Mouse (Mus musculus) E14TG2a.4 (cell line): ENCODE results near the gene Slc7a11.

Experiments
- H3K27me3 ChIP-seq: 2 replicates; pipeline ENCODE4 v1.6.1; 2014; ENCODE audit warnings: low read length, control low read depth; ENCODE audit not compliant: insufficient read depth
- H3K36me3 ChIP-seq: 2 replicates; pipeline ENCODE4 v1.6.1; 2014; ENCODE audit warnings: low read length, control low read depth; ENCODE audit not compliant: insufficient read depth
- H3K4me1 ChIP-seq: replicated peaks from 2 replicates; pipeline ENCODE4 v1.6.1; 2014; ENCODE audit warnings: low read depth, low read length, control low read depth
- H3K4me3 ChIP-seq: replicated peaks from 2 replicates; pipeline ENCODE4 v1.5.1; 2014; ENCODE audit warnings: mild to moderate bottlenecking, low read length
- H3K9me3 ChIP-seq: 2 replicates; pipeline ENCODE4 v1.6.1; 2014; ENCODE audit warnings: low read length, control low read depth
- CTCF ChIP-seq: conservative IDR thresholded peaks from 2 replicates; pipeline ENCODE4 v1.5.1; 2014; ENCODE audit warnings: low read length
- NANOG ChIP-seq: IDR thresholded peaks from 2 replicates; pipeline ENCODE4 v1.6.1; 2014; ENCODE audit warnings: borderline replicate concordance, low read length, mixed read lengths
- POU5F1 ChIP-seq: IDR thresholded peaks from 2 replicates; pipeline ENCODE4 v1.6.1; 2014; ENCODE audit warnings: low read length, borderline replicate concordance

Slc7a11 gene

GRCm38 (mm10) chr3:50344411-50344810 lies 99.0 kb downstream of the Slc7a11 start:
- H3K4me1 ChIP-seq, result no peaks in the 10 kb centered on the region
- H3K36me3 ChIP-seq, result no peaks in the 10 kb centered on the region
- no peaks in the 10 kb centered on the region for H3K9me3 ChIP-seq
- H3K27me3 ChIP-seq, result no peaks in the 10 kb centered on the region; the same call in 1 of the 2 replicates
- H3K4me3 ChIP-seq, result no peak overlapping the region
- no peak for TF ChIP-seq CTCF
- no peak for TF ChIP-seq POU5F1
- no peak for TF ChIP-seq NANOG

GRCm38 (mm10) chr3:50324524-50324923 lies 118.9 kb downstream of the Slc7a11 start:
- no peaks in the 10 kb centered on the region for H3K27me3 ChIP-seq
- peaks cover 4% of the 10 kb centered on the region; the same call in 1 of the 2 replicates for H3K9me3 ChIP-seq
- H3K4me3 ChIP-seq, result no peak overlapping the region
- 0 out of 2 replicates have a peak, but pooled peaks cover 4% of the 10 kb centered on the region for H3K4me1 ChIP-seq
- TF ChIP-seq POU5F1, result no peak
- no peak for TF ChIP-seq NANOG
- TF ChIP-seq CTCF, result no peak
- H3K36me3 ChIP-seq, result no peaks in the 10 kb centered on the region

- Histone ChIP-seq H3K4me1 (0 out of 2 replicates have a peak, but pooled peaks cover 4% of the 10 kb centered on the region), H3K4me3 (no peak overlapping the region), H3K27me3 (no peaks in the 10 kb centered on the region), H3K9me3 (peaks cover 4% of the 10 kb centered on the region; the same call in 1 of the 2 replicates), H3K36me3 (no peaks in the 10 kb centered on the region)
- TF ChIP-seq POU5F1, result no peak
- no peak for TF ChIP-seq CTCF
- no peak for TF ChIP-seq NANOG
Observed at GRCm38 (mm10) chr3:50323881-50324280, 119.5 kb downstream of the Slc7a11 start.

- H3K4me3 ChIP-seq, result no peak overlapping the region
- TF ChIP-seq POU5F1 (no peak), CTCF (no peak), NANOG (no peak)
- H3K36me3 ChIP-seq, result no peaks in the 10 kb centered on the region
- H3K9me3 ChIP-seq, result peaks cover 4% of the 10 kb centered on the region; the same call in 1 of the 2 replicates
- no peaks in the 10 kb centered on the region for H3K27me3 ChIP-seq
- 0 out of 2 replicates have a peak, but pooled peaks cover 4% of the 10 kb centered on the region for H3K4me1 ChIP-seq
Observed at GRCm38 (mm10) chr3:50320862-50321261, 122.6 kb downstream of the Slc7a11 start.

DNA sequence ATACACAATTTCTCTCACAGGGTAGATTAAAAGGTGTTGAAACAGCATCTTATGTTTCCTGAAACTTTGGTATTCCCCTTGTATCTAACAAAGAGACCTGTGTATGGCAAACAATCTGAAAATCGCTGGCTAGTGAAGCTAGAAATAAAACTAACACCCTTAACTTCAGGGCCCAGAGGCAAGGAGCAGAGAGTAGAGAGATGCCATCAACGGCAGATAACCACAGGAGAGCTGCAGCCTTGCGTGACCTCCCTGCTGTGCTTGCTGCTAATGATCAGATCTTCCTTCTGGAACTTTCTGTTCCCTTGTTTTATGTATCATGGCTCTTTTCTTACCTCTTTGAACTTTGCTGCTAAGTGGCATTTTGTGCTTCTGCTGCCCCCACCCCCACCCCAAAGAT lies 125.3 kb downstream of the Slc7a11 start:
- H3K4me3 ChIP-seq, result no peak overlapping the region
- H3K27me3 ChIP-seq, result no peaks in the 10 kb centered on the region
- 0 out of 2 replicates have a peak, but pooled peaks cover 4% of the 10 kb centered on the region for H3K4me1 ChIP-seq
- H3K9me3 ChIP-seq, result peaks cover 4% of the 10 kb centered on the region; the same call in 1 of the 2 replicates
- H3K36me3 ChIP-seq, result no peaks in the 10 kb centered on the region
- no peak for TF ChIP-seq POU5F1
- TF ChIP-seq NANOG, result no peak
- TF ChIP-seq CTCF, result no peak

- Histone ChIP-seq H3K4me1 (no peaks in the 10 kb centered on the region), H3K27me3 (no peaks in the 10 kb centered on the region), H3K4me3 (no peak overlapping the region), H3K9me3 (no peaks in the 10 kb centered on the region), H3K36me3 (no peaks in the 10 kb centered on the region)
- TF ChIP-seq NANOG, result no peak
- TF ChIP-seq CTCF, result no peak
- TF ChIP-seq POU5F1, result no peak
Observed at GRCm38 (mm10) chr3:50313816-50314215, 129.6 kb downstream of the Slc7a11 start.

- Histone ChIP-seq H3K4me1 (no peaks in the 10 kb centered on the region), H3K27me3 (no peaks in the 10 kb centered on the region), H3K9me3 (no peaks in the 10 kb centered on the region), H3K36me3 (no peaks in the 10 kb centered on the region), H3K4me3 (no peak overlapping the region)
- TF ChIP-seq POU5F1 (no peak), CTCF (no peak), NANOG (no peak)
Observed at GRCm38 (mm10) chr3:50307339-50308327, 135.8 kb downstream of the Slc7a11 start.

DNA sequence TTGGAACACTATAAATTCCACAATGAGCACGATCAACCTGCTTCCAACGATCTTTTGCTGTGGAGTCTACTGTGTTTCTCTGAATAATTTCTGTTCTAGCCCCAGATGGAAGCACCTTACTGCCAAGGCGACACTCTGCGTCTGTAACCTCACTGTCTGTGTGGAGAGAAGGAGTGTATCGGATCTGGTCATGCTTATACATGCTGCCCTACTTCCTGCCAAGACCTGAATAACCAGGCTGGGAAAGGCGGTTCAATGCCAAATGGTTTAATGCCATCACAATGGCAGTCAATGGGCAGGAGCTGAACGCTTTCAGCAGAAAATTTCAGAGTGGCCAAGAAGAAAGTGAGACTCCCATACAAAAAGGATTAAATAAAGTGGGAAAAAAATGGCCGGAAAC lies 137.1 kb downstream of the Slc7a11 start:
- TF ChIP-seq NANOG, result no peak

GRCm38 (mm10) chr3:50304137-50304536 lies 139.3 kb downstream of the Slc7a11 start:
- no peaks in the 10 kb centered on the region for H3K36me3 ChIP-seq
- peak; percentile 46 for TF ChIP-seq CTCF
- no peak for TF ChIP-seq NANOG
- no peak overlapping the region for H3K4me3 ChIP-seq
- no peaks in the 10 kb centered on the region for H3K9me3 ChIP-seq
- no peaks in the 10 kb centered on the region for H3K4me1 ChIP-seq
- no peaks in the 10 kb centered on the region for H3K27me3 ChIP-seq

More for the DNA sequence above, 137.1 kb downstream of the Slc7a11 start:
- H3K4me1 ChIP-seq, result no peaks in the 10 kb centered on the region
- H3K4me3 ChIP-seq, result no peak overlapping the region
- no peaks in the 10 kb centered on the region for H3K27me3 ChIP-seq
- H3K9me3 ChIP-seq, result no peaks in the 10 kb centered on the region
- no peaks in the 10 kb centered on the region for H3K36me3 ChIP-seq
